Mouse (Mus musculus): ENCODE measurements around the gene Hmgcl.

- TF ChIP-seq POLR2A (IDR thresholded peaks at IDR 0.05; ENCODE audit: low read depth, low read length) (no peak), CTCF (IDR thresholded peaks at IDR 0.05; ENCODE audit: extremely low read depth, insufficient read depth, insufficient read length, insufficient replicate concordance) (no peak)
Observed at GRCm38 (mm10) chr4:135985193-135985592, 38.9 kb downstream of the Hmgcl start.
